Mouse (Mus musculus) mesoderm, embryonic 11.5 days (tissue): ENCODE data around the gene Nthl1.
A peak's percentile ranks its signal among the peaks of the same experiment; 100 is the strongest.

Experiments used
- DNase-seq: peaks from one replicate; pipeline ENCODE4 v3.0.0-alpha.2; 2012; ENCODE audit warnings: low read depth, low spot score

The Nthl1 gene

GRCm38 (mm10) chr17:24628646-24629045 is 3.8 kb upstream of the Nthl1 start:
- DNase-seq: peak; percentile 70

DNA sequence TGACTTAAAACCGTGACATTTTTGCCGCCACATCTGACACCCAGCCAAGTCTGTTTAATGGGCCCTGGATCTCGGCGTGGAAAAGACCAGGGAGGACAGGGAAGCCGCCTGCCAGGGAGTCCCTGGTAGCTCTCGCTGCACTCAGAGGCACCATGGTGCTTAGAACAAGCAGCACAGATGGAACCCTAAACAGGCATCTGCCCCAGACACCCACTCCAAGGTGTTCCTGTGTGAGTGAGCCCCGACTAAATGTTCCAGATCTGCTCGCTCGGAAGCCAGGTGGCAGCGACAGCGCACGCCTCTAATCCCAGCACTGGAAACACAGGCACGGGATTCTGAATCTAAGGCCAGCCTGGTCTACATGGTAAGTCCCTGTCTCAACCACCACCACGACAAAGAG is 2.4 kb upstream of the Nthl1 start:
- no peak for DNase-seq

DNA sequence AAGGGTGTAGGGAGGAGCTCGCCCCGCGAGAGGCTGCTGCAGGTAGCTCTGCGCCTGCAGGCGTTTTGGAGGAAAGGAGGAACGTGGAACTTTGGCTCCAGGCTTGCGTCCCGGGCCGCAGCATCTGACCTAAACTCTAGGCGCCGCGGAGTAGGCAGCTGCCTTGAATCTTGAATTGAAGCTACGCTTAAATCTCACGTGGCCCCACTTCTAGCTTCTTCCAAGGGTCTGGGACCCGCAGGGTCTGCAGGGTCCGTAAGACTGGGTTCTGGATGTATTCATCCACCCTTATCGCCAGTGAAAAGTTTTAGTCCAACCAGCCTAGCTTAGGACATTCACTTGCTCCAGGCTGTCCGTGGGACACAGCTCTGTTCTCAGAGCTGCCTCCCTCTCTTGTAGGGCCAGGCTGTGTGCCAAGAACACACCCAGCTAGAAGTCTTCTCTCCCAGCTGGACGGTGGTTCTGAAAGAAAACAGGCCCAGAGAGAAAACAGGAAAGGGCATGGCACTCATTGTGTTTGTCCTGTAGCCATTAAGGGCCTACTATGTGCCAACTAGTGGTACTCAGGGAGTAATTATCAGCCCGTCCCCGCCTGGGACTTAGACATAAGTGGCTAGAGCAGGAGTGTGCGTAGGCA is 451 bp downstream of the Nthl1 start:
- DNase-seq: no peak

DNA sequence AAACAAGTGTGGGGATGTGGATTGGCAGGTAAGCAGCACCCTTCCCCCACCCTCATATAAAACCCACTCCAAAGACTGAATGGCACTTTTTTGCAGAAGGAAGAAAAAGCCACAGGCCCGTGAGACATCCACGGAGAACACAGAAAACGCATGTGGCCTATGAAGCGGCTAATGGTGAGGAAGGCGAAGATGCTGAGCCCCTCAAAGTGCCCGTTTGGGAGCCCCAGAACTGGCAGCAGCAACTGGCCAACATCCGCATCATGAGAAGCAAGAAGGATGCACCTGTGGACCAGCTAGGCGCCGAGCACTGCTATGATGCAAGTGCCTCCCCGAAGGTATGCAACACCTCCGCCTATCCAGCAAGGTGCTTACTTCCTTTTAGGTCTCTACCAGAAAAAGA is 1.4 kb downstream of the Nthl1 start:
- no peak for DNase-seq

GRCm38 (mm10) chr17:24635024-24635423 is 2.5 kb downstream of the Nthl1 start:
- DNase-seq: no peak

DNA sequence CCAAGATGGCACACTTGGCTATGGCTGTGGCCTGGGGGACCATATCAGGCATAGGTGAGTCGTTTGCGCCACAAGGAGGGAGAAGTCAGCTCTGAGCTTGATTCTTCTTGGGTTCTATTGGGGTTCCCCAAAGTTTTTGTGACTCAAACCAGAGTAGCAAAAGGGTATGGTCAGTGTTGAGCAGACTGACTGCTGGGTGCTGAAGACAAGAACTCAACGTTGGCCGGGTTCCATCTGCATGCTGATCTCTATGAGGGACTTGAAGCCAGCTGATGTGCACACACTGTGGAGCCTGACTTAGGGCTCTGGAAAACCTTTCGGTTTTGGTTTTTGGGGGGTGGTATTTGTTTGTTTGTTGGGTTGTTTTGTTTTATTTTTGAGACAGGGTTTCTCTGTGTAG is 3.2 kb downstream of the Nthl1 start:
- no peak for DNase-seq

- no peak for DNase-seq
Measured at GRCm38 (mm10) chr17:24636781-24637481, 4.5 kb downstream of the Nthl1 start.

DNA sequence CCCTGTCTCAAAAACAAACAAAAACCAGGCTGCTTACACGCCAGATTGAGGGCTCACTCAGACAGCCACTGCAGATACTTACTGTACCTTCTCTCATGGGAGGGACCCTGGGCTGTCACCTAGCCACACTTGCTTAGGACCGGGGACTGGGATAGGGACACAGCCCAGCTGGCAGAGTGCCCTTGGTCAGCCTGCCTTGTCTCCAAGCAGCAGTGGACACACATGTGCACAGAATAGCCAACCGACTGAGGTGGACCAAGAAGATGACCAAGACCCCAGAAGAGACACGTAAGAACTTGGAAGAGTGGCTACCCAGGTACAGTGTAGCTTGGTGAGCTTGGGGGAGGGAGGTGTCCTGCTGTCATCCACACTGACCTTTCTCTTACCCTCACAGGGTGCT is 5.7 kb downstream of the Nthl1 start:
- DNase-seq: no peak

DNA sequence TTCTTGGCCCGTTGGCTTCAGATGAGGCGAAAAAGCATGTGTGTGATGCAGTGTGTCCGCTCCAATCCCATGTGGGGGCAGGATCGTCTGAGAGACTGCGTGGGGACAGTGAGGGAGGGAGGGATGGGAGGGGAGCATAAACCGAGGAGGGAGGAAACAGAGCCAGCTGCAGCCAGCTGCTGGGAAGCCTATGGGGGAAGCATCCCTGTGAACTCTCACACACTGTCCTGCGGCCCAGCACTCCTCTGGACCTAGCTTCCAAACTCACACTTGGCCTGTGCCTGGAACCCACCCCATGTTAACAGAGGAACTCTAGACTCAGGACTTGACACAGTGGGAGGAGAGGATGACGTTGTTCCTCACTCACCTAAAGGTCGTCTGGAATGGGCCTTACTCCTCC is 6.4 kb downstream of the Nthl1 start:
- no peak for DNase-seq

GRCm38 (mm10) chr17:24639571-24639988 is 7.1 kb downstream of the Nthl1 start:
- DNase-seq: peak; percentile 70

DNA sequence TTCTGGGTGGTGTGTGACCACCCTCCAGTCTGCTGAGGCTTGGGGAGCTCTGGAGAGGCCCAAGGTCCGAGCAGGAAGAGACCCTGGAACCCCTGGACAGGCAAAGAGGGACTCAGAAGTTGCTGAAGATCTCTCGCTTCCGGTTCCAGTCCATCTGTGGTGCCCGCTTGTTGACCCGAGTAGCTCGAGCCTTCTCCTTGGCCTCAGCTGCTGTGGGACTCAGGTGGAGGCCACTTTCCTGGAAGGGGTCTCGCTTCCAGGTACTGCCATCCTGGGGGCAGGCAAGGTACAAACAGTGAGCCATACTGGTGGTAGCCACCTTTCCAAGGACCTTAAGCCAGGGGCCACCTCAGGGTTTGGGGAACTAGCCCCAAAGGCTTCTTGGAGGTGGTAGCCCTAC is 7.6 kb downstream of the Nthl1 start:
- no peak for DNase-seq

GRCm38 (mm10) chr17:24640581-24640980 is 8.1 kb downstream of the Nthl1 start:
- no peak for DNase-seq

GRCm38 (mm10) chr17:24641944-24642343 is 9.5 kb downstream of the Nthl1 start:
- DNase-seq: no peak

GRCm38 (mm10) chr17:24642791-24643343 is 10.4 kb downstream of the Nthl1 start:
- DNase-seq: no peak

DNA sequence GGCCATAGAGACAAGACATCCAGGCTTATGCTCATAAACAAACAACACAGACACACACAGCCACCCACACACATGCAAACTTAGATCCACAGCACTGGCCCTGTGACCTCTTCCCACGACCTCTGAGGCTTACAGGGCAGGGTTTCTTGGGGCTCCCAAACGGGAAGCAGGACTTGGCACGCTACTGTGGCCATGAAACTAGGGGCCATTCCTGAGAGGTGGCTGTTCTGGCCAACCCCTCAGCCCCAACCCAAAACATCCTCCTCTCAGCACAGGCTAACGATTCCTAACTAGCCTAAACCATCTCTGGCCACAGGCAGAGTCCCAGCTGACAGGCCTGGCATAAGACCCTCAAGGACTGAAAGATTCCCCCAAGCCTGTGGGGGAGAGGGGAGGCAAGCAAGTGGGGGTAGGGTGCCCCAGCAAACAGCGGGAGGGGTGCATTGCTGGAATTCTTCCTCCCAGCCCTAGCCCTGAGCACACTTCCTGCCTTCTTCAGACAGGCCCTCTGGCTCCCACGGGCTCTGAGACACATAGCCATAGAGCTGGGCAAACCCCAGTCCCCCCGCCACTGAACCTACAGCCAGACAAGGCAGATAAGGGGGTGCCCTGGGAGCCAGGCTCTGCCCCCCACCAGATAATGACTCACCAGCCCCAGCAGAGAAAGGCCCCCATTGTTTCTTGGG is 11.7 kb downstream of the Nthl1 start:
- DNase-seq: peak; percentile 34

DNA sequence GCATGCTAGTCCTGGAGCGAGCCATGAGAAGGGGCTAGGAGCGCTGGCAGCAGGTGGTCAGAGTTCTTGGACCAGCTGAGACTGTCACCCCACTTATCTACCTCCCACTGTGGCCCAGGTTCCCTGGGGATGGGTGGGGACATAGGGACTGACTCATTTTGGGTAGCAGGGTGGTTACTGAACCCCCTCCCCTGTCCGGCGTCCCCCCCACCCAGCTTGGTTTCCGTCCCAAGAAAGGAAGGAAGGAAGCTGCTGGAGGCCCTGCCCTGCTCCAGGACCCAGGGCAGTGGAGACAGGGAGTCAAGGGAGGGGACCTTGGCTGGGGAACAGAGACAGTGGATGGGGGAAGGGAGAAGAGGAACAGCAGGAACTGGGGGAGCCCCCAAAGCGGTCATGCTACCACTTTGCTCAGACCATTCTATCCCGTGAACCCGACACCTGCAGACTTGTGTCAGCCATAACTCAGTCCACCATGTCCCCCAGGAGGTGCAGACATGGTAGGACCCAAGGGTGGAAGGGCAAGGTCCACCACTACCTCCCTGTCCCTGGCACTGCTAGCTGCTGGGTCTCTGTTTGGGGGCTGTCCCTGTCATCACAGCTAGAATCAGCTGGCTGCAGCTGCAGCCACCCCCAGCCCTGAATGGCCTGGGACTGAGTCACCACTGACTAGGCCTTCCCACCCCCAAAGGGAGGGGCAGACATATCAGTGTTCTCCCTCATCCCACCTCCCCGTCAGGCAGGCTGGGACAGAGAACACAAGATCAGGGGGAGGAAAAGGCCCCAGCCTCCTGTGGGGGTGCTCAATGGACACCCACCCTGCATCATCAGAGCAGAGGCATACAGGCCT is 12.6 kb downstream of the Nthl1 start:
- no peak for DNase-seq

DNA sequence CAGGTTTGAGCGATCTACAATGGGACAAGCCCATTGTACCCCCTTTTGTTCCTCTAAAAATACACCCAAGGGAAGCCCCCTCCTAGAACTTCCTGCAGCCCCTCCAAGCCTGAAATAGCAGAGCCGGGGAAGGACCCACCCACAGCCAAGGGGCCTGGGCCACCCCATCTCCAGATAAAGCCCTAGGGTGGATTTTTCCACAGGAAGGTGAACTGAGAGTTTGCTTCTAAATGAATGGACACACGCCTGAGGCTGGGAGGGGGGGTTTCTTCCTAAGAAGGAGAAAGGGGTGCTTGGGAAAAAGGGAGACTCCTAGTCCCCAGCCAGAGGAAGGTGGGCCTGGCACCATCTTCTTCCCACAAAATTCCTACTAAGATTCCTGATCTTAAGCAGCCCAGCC is 13.4 kb downstream of the Nthl1 start:
- no peak for DNase-seq

- no peak for DNase-seq
Measured at GRCm38 (mm10) chr17:24646381-24646780, 13.9 kb downstream of the Nthl1 start.

DNA sequence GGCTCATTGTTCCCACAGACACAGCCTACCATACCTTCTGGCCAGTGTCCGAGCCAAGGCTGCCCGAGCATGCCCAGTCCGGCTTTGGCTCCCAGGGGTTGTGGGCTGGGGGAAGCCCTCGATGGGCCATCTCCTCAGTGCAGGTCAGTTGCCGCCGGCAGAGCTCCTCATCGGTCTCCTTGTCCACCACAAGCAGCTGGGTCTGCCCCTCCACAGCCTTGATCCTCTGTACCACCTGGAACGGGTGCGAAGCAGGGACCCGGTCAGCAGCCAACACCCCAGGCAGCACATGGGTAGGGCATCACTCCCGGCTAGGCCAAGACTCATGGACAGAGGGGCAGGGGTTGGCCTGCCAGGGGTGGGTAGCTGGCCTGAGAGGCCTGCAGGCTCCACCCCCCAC is 15.0 kb downstream of the Nthl1 start:
- no peak for DNase-seq

GRCm38 (mm10) chr17:24648731-24649377 is 16.4 kb downstream of the Nthl1 start:
- no peak for DNase-seq

DNA sequence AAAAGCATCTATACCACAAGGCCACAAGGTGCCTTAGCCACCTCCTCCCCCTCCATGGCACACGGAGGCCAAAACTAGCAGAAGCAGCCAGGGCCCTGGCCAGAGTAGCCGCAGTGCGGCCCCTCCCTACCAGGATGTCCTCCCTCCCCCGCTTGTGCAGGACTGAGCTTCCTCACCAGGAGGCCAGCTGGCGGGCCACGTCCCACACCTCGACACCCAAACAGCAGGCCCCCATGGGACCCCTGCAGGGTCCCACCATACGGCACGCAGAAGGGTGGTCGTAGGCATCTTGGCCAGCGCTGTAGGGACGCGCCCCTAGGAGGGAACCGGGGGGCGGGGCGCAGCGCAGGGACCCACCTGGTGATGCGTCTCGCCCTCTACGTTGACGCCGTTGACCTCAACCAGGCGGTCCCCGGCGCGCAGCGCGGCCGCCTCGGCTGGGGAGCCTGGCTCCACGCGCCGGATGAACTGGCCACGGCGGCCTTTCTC is 17.1 kb downstream of the Nthl1 start:
- DNase-seq: no peak
